Mouse (Mus musculus): ENCODE measurements at regions not wholly inside any gene's neighbourhood (a gene's known extent, or its start where the extent isn't known, plus 50 kb on each side); places are given as distances from the start of the nearest gene placed in this dataset.

DNA sequence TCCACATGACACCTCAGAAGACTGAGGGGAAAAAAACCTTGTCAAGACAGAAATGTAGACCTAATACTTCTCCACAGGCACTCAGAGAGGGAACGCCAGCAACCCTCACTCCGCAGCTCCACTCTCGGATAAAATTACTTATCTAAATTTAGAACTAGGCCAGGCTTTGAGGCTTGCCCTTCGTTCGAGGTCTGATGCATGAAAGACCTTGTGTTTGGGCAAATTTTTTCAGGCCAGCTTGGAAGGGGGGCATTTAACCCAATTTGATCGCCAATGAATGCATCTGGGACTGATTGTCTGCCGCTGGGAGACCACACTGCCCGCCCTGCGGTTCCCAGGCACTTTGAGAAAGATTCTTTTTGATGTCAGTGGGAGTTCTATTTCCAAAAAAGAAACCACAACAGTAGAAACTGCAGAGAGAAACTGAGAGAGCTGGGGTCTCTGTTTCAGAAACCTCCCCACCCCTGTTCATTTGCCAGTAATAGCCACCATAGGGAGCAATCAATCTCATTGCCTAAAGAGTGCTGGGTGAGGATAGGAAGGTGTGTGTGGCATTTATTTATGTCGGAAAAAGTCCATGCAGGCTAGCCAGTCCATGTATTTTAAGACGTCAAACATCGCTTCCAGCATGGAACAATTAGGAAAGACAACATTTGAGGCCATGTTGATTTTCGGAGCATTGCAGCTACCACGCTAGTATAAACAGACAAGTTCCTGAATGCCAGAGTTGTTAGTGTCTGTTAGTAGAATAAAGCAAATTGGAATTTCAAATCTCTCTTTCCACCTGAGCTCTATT, 617.0 kb upstream of the Castor2 start:
- no peak for DNase-seq

DNA sequence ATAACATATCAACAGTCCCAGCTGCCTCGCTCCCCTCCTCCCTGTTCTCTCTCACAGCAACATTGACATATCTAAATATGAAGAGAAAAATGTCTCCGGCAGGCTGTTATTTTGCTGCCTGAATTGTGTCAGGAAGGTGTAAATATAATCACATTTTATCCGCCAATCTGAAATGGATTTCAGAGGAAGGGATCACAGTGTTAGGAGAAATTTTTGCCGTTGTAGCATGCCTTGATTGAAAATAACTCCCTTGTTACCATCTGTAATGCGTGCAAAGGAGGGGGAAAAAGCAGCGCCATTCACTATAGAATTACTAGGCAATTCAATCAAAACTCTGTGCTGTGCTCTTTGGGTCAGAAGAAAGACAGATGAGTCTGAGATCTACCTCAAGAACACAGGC, 620.3 kb upstream of the Castor2 start:
- no peak for DNase-seq

DNA sequence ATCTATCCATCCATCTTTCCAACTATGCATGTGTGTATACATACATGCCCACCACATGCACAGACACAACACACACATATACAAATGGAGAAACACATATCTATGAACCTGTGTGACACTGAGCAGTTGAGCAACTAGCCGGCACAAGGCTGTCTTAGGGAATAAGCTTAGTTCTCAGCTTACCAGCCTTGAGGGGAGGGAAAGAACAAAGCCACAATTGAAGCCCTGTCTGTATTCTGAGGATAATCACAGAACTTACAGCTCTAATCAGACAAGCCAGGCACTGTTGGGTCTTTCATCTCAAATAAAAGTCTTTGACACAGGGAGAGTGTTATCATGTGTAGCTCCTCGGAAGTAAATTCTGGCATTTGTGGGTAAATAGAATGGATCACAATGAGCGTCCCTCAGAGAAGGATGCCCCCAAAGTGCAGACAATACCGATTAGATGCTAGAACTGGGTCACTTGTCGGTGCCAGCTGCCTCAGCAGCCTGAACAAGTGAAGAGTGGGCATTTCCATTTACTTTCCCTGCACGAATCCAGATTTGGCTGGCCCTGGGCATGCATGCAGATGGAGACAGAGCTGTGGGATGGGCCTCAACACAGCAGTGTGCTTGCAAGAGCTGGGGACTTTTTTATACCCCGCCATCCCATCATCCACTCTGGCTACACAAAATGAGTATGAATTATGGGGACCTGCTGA, 646.0 kb upstream of the Castor2 start:
- no peak for DNase-seq

DNA sequence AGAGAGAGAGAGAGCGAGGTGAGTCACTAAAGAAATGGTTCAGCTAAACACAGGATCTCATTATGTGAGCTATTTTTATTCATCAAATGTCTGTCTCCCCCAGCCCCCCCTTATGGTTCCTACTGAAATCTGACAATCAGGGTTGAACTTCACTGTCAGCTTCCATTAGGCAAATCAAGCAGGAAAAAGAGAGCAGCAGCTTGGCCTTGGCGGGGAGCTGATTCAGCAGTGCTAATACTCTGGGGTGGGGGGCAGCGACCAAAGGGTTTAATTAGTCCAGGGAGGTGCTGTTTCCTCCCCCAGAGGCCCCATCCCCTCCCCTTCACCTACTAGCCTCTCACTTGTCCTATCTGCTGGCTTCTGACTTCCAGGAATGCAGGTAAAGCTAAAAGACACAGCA, 649.6 kb upstream of the Castor2 start:
- no peak for DNase-seq

DNA sequence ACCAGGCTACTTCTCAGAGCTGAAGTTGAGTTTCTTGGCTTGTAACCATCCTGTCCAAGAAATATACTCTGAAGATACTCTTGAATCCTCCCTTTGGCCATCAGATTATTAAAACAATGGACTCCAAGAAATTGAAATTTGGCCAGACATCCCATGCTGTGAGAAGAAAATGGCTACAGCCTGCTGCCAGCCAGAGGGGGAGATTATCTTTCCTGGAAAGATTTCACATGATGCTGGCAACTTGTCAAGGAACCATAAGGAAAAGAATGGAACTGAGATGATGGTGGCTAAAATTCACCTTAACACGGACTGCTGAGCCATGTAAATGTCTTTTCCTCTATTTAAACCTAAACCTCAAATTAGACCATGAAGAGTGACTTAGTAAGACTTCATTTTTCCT, 698.7 kb upstream of the Castor2 start:
- no peak for DNase-seq

DNA sequence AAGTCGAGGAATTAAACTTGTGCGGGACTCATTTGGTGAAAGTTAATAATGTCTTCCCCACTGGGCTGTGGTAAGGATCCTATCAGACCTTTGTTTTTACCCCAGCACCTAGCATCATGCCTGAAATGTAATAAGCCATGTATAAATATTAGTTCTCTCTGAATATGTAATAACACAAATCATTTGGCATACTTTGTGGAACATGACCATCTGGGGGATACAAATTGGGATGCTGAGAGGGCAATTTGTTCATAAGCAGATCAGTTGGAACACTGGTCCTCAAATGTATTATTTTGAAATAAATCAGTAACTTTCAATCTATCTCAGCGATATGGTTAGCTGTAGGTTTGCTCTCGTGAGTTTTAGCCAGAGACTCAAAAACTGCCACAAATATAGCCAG, 709.6 kb upstream of the Castor2 start:
- DNase-seq = no peak

DNA sequence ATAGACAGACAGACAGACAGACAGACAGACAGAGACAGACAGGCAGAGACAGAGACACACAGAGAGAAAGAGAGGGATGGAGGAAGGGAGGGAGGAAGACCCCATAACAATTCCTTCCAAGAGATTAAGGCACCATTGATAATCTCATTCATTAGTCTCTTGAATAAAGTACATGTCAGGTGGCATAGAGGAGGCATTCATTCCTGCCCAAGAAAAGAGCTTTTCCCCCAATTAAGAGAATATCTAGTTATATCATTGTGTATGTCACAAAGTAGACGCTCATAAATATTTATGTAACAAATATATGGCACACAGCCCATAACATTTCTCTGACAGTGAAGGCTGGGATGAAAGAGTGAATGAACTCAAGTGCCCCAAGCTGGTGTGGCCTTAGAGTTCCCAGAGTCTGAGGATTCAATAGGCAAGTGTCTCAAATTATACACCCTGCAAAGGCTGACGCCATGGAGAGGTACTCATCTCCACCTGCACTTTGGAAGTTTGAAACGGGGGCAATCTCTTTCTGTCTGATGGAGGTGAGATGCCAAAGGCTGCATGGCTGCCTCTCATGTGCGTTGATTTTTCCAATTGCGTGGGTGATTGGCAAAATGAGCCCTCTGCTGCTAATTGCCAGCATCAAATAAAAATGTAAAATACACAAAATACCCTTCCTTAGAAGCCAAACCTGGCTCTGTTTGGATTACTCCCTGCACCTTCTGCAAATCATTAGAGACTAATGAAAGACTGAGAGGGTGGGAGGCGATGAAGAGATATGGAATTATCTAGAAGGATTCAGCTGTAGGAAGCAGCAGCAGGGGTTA, 710.3 kb upstream of the Castor2 start:
- DNase-seq = no peak

DNA sequence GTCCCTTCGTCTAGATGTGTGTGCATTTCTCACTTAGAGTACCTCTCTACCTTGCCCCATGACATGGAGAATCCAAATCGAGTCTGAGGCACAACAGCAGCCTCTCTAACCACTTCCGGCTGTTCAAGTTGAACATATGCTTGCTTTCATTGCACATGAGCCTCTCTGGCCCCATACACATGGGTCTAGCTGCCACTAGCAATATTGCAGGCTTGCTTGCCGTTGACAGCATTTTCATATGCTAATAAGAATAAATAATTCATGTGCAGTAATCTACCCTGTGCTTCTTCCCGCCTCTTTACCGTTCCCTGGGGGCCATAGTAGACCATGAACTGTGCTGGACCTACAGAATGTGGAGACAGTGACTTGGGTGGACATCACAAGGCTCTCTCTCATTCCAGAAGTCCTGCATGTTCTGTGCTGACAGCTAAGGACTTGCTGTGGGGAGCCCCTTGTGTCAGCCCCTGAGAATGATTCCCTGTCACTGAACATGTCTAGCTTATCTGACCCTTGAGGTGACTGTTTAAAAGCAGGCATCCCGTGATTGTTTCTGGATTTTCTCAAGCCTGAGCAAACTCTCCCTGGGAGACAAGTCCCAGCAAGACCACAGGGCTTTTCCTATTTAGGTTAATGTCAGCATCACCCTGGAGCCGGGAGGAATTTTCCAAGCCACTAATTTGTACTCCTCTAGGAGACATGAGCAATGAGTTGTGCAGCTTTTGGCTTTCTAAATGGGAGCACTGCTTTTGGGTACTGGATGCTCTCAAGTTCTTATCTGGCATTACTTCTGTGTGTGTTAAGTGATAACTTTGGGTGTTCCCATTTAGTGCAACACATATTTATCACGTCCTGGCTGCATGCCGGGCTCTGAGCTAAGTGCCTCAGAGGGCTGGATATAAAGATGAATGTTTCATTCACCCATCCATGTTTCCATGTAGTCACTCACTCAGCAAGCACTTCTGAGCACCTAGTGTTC, 713.8 kb upstream of the Castor2 start:
- no peak for DNase-seq

DNA sequence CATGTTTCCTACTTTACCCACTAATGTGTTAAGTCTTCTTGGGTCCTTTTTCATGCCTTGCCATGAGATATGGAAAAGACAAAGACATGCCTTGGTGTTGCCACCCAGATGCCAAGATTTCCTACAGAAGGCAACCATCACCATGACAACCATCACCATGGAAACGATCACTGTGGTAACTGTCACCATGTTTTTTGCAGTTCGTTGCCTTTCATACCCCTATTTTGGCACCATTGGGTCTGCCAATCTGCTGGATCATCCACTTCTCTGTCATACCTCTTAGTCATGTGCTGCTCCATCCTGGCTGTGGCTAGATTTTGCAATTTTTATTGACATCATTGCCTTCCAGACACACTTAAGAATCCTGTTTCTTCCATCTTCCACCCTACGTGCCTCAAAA, 733.7 kb upstream of the Castor2 start:
- no peak for DNase-seq

DNA sequence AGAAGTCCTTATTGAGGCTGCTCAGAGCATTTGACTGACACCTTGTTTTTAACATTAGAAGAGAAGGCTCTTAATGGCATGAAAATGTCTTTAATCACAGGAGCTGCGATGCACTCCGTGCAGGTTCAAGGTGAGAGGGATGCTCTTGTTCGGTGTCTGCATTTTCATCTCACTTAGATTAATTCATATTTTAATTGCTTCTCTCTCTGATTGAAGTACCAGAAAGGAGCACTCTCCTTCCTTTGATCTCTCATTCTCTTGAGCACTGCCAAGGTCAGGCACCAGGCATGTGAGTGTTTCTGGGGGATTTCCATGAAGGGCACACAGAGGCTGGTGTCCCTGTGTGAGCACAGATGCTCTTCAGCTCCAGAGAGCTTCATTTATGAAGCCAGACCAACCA, 752.0 kb upstream of the Castor2 start:
- DNase-seq = no peak

DNA sequence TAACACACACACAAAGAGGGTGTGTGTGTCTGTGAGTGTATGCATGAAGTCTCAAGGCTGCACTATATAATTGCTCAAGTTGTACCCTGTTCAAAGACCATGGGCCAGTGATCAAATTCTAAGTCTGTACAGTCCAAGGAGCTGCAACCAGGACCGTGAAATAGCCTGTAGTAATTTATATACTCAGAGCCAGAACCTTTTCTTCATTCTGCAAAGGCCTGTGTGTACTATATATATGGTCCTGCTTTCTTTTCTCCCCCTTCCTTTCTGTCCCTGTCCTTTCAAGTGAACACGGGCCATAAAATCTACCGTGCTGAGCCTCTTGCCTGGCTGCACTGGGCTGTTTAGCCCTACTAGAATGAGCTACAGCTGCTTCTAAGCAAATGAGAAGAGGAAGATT, 757.5 kb upstream of the Castor2 start:
- no peak for DNase-seq

DNA sequence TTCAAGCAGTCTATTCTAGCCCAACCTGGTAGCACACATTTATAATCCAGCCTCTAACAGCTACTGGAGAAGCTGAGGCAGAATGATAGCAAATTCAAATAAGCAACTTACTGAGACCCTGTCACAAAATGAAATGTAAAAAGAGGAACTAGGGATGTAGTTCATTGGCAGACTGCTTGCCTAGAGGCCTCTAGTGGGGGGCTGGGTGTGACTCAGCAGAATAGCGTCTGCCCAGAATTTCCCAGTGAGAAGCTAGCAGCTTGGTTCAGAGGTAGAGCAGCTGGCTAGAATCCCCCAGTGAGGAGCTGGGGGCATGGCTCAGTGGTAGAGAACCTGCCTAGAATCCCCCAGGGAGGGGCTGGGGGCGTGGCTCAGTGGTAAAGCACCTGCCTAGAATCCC, 777.5 kb upstream of the Auts2 start:
- DNase-seq = no peak

DNA sequence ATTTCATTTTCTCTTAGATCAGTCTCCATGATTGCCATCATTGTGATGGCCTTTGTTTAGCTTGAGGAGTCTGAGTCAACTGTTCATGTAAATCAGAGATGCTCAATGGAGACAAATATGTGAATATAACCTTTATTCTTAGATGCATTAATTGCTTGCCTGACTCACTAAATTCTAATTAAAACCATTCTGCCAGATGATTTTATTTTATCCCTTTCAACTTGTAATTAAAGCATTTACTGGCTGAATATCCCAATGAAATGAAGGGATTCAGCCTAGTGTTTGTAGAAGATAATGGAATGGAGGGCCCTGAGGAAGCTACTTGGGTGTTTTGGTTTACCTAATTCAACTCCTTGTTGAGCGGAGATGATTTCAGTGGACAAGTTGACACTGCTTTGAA, 777.1 kb upstream of the Auts2 start:
- DNase-seq = no peak

DNA sequence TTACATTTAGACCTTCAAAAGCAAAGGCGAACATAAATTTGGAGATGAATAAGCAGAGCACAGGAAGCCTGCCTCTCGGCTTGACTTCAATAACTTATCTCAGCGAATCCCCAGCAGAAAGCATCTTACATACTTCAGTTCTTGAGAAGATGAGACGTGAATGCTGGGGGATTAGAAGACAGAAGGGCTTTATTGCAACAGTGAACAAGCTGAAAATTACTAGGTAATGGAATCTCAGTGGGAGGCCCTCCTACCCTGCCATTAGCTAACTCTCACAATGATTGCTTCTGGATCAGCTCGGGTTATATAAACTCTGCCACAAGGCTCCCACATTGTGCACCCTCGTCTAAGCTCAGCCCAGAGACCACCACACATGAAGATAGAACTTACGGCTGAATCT, 770.9 kb upstream of the Auts2 start:
- DNase-seq = no peak

DNA sequence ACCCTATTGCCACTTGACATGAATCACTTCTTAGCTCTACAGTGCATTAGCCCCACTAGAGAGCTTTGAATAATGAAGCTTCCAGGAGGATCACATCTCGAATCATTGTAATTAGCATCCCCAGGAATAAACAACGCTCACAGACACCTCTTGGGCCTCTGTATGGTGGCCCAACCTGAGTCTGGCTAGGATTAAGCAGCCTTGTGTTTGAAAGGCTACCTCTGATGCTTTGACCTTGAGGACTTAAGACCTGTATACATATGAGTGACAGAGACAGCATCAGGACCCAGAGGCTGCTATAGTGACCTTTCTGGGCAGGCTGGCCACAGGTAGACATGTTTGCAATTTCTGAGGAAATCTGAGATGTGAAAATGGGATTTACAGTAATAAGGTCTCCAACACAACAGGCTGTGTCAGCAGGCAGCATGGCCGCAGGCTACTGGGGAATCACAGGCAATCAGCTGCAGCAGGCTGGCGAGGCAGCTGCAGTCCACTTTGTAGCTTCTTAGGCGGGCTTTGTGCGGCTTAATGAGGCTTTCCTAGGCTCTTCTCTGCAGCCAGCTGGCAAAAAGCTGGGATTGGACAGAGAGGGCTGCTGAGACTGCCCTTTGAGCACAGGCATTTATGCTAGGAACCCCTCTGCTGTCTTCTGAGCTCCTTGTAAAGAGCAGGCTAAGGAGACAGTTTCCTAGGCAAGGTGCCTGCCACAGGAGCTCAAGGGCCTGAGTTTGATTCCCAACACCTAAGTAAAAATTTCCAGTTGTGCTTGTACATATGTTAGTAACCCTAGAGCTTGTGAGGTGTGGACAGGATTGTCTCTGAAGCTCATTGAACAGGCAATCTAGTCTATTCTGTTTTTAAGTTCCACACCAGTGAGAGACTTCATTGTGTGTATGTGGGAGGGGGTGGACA, 768.1 kb upstream of the Auts2 start:
- no peak for DNase-seq

DNA sequence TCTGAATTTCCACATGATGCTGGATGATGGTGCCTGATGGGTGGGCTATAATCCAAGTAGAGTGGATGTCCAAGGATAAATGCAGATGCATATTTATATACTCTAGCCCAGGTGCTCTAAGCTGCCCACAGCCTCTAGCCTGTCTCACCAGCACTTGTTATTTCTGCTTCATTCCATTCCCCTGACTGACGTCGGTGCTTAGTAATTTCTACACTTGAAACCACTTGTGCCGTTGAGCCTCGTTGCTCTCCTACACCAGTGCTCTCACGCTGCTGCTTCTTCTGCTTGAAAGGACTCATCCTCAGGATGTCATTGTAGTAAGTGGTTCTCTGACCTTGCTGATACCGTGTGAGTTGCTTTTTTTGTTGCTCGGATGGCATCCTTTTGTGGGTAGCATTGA, 724.7 kb upstream of the Auts2 start:
- no peak for DNase-seq

DNA sequence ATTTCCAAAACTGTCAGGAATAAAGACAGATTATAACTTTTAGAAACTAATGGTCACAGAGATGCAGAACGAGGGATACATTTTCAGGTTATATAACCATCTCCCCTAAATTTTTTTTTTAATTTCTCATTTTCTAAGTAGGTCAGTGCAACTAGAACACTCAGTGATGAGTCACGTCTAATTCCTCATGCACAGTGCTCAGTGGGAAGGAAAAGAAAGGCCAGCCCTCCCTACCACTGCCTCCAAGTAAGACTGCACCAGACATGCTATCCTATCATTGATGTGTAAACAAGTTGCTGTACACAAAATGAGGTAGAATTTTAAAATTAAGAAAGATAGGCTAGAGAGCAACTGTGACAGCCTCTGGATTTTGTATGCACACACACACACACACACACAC, 724.2 kb upstream of the Auts2 start:
- no peak for DNase-seq

DNA sequence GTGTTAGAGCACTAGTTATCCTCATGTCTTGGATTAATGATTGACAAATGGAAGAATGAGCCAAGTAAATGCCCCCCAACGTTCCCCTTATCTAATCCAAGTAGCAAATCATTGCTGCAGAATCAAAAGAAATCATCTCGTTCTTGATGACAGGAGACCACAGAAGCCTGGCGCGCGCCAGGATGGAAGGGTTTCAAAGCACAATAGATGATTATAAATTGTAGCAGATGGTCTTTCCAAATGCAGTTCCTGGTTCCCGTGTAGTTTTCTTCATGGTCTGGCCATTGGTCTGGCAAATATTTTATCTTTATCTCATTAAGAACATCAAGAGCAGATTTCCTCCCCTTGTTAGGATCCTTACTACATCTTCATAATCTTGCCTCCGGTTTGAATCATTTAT, 721.8 kb upstream of the Auts2 start:
- DNase-seq = no peak

DNA sequence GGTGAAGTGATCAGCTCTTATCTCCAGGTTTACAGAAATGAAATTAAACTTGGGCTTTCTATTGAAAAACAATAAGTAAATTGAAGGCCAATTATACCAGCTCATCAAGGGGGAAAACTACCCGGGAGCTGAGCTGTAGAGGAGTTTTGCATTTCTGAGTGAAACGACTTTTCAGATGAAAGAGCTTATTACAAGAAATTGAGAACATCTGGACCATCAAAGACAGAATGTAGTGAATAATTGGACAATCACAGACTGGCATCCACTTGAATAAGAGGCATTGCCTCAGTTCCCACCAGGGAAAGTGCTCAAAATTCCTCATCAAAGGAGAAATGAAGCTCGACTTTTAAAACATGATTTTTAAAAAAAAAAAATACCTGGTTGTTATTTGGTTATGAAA, 675.7 kb upstream of the Auts2 start:
- no peak for DNase-seq

DNA sequence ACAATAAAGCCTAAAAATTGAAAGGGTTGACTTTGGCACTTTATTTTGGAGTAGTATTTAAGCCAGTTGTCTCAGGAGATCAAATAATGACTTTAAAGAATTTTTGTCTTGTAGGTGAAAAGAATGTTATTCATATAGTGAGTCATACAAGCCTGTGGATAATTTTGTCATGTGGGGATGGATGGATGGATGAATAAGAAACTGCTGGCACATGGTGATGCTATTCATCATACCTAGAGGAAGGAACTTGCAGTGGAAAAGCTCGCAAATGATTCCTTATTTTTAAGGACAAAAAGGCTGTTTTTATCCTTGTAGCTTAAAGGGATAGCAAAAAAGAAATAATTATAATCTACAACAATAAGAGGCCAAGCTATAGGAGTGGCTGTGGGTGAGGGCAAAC, 655.4 kb upstream of the Auts2 start:
- DNase-seq = no peak

DNA sequence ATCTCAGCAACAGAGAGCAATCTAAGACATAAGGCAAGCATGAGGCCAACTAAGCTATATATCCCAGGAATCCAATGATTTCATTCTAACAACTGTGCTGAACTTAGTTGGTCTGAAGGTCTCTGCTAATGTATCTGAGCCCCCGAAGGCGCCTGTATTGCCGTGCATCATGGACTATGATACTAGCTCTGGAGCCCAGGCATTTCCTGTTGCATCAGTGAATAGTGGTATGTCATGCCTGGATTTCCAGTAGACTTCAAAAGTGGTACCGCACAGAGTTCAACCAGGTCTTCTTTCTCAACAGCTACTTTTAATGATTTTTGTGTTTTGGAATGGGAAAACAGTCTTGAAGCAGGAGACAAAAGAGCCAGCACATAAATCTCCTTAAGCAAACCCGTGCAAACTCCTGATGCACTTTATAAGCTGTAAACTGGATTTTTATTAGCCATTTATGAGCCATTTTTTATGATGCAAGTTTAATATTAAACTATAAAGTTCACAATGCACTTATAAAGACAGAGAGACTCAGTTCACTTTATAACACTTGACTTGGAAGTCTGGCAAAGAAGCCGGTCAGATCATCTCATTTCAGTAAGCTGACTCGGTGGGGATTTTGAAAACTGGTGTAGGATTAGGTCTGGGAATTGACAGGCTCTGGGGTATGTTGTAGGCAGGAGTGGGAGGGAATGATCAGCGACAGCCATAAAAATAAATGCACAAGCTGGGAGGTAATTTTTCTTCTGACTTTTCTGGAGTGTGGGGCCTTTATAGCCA, 646.8 kb upstream of the Auts2 start:
- no peak for DNase-seq

Data from kidney, adult 11 months (tissue).